Mouse (Mus musculus) CD4-positive, CD25-positive, alpha-beta regulatory T cell, adult 2 months (primary cell): Measurements from ENCODE around the gene Olfr1506.
"Not testable (repeated sequence)": the region's sequence is repeated elsewhere in the genome, so short reads cannot be mapped to it uniquely, and the experiment has no call there.

Experiments
- DNase-seq: peaks from one replicate; pipeline ENCODE4 v3.0.0-alpha.2; 2012; ENCODE audit warnings: low read depth, low spot score

Olfr1506 gene

GRCm38 (mm10) chr2:90224393-90224792 lies at the start of gene Olfr1506:
Olfr1506 (minus strand) TSS chr2:90224493.
- not testable (repeated sequence) for DNase-seq

- no peak for DNase-seq
Measured at GRCm38 (mm10) chr2:90270932-90271331, 46.6 kb upstream of the Olfr1506 start, which contains the start of gene Olfr1271. Olfr1271 (minus strand) TSS chr2:90271032.

GRCm38 (mm10) chr2:90257492-90257891 lies 33.2 kb upstream of the Olfr1506 start, which contains the start of gene Olfr142:
Olfr142 (minus strand) TSS chr2:90257592.
- no peak for DNase-seq

GRCm38 (mm10) chr2:90199606-90200005 lies 24.7 kb downstream of the Olfr1506 start:
- not testable (repeated sequence) for DNase-seq

DNA sequence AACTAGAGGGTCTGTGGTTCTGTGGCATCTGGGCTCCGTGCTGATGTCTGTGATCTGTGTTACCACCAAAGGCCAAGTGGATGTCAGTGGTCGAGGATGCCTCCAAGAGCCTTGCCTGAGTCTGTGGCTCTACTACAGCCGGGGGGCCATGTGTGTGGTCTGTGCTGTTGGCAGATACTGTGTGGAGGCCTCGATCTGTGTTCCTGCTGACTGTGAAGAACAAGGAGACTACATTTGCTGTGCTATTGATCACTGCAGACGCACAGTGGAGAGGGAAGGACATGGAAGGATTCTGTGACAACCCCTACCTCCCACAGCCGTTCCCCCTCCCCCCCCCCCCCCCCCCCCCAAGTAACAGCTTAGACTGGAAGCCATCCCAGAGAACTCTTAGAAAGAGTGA lies 29.0 kb downstream of the Olfr1506 start:
- DNase-seq, result not testable (repeated sequence)

DNA sequence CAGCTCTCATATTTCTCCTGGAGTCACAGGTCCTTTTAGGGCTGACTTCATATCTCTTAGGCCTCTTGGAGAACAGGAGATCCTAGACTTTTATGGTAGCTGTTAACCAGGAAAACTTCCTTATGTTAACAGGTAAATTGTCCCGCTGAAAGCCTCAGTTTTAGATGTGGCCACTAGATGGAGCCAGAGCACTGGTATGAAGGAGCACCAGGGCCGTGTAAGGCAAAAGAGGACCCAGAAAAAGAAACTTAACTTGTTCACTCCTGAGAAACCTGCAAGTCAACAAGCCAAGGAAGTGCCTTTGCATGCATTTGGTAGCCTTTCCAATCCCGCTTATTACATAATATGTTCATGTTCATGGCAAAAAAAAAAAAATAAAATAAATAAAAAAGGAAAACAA lies 29.5 kb downstream of the Olfr1506 start:
- not testable (repeated sequence) for DNase-seq

- not testable (repeated sequence) for DNase-seq
Measured at GRCm38 (mm10) chr2:90187082-90187481, 37.2 kb downstream of the Olfr1506 start.

GRCm38 (mm10) chr2:90186082-90186481 lies 38.2 kb downstream of the Olfr1506 start:
- DNase-seq, result not testable (repeated sequence)
